Mouse (Mus musculus): ENCODE measurements around the gene Rpusd1. TPM values are rescaled to one million over a fixed set of nuclear protein-coding genes. Genes with fewer than 3 reads are reported as not detected.

Rpusd1 gene
- polyA plus RNA-seq, 1 experiment from 2014 or later, result 19.4 TPM

GRCm38 (mm10) chr17:25755086-25755485 is 27.6 kb downstream of the Rpusd1 start:
- no peak for ATAC-seq (replicated peaks; ENCODE audit: insufficient number of reproducible peaks, low FRiP score, low TSS enrichment, low read depth)
- Histone ChIP-seq H3K27ac (replicated peaks; ENCODE audit: low read depth, low read length) (no peak overlapping the region), H3K9ac (replicated peaks; ENCODE audit: low read length) (no peak overlapping the region), H3K36me3 (replicated peaks; ENCODE audit: control insufficient read depth, insufficient read depth, low read depth, low read length) (no peaks in the 10 kb centered on the region), H3K9me3 (replicated peaks; ENCODE audit: control insufficient read depth, low read length) (no peaks in the 10 kb centered on the region), H3K4me2 (ENCODE audit: low read depth, low read length) (no peak overlapping the region), H3K4me3 (ENCODE audit: low read depth, low read length) (no peak overlapping the region), H3K27me3 (ENCODE audit: control insufficient read depth, insufficient read depth, low read length) (no peaks in the 10 kb centered on the region), H3K4me1 (ENCODE audit: control insufficient read depth, insufficient read depth, low read length) (no peaks in the 10 kb centered on the region)
- WGBS, result 82% methylated on average over 4 of the region's 4 CpGs
- no peak for DNase-seq (ENCODE audit: low spot score)

- ATAC-seq (replicated peaks; ENCODE audit: insufficient number of reproducible peaks, low FRiP score, low TSS enrichment, low read depth) (no peak), DNase-seq (ENCODE audit: low spot score) (peak; percentile 43)
- no peak overlapping the region for H3K9ac ChIP-seq (replicated peaks; ENCODE audit: low read length)
- no peaks in the 10 kb centered on the region for H3K36me3 ChIP-seq (replicated peaks; ENCODE audit: control insufficient read depth, insufficient read depth, low read depth, low read length)
- no peaks in the 10 kb centered on the region for H3K4me1 ChIP-seq (ENCODE audit: control insufficient read depth, insufficient read depth, low read length)
- H3K4me2 ChIP-seq (ENCODE audit: low read depth, low read length), result no peak overlapping the region
- no peak overlapping the region for H3K4me3 ChIP-seq (ENCODE audit: low read depth, low read length)
- no peaks in the 10 kb centered on the region for H3K9me3 ChIP-seq (replicated peaks; ENCODE audit: control insufficient read depth, low read length)
- H3K27ac ChIP-seq (replicated peaks; ENCODE audit: low read depth, low read length), result no peak overlapping the region
- no peaks in the 10 kb centered on the region for H3K27me3 ChIP-seq (ENCODE audit: control insufficient read depth, insufficient read depth, low read length)
- 25% methylated on average over 4 of the region's 4 CpGs for WGBS
Measured at GRCm38 (mm10) chr17:25755627-25756377, 28.3 kb downstream of the Rpusd1 start.

- Histone ChIP-seq H3K4me1 (ENCODE audit: control insufficient read depth, insufficient read depth, low read length) (no peaks in the 10 kb centered on the region), H3K4me3 (ENCODE audit: low read depth, low read length) (no peak overlapping the region), H3K4me2 (ENCODE audit: low read depth, low read length) (no peak overlapping the region), H3K27ac (replicated peaks; ENCODE audit: low read depth, low read length) (no peak overlapping the region), H3K9ac (replicated peaks; ENCODE audit: low read length) (no peak overlapping the region), H3K9me3 (replicated peaks; ENCODE audit: control insufficient read depth, low read length) (no peaks in the 10 kb centered on the region), H3K27me3 (ENCODE audit: control insufficient read depth, insufficient read depth, low read length) (no peaks in the 10 kb centered on the region), H3K36me3 (replicated peaks; ENCODE audit: control insufficient read depth, insufficient read depth, low read depth, low read length) (no peaks in the 10 kb centered on the region)
- 79% methylated on average over 9 of the region's 9 CpGs for WGBS
- ATAC-seq (replicated peaks; ENCODE audit: insufficient number of reproducible peaks, low FRiP score, low TSS enrichment, low read depth) (no peak), DNase-seq (ENCODE audit: low spot score) (no peak)
Measured at GRCm38 (mm10) chr17:25756378-25757242, 29.1 kb downstream of the Rpusd1 start.

- no peak for ATAC-seq (replicated peaks; ENCODE audit: insufficient number of reproducible peaks, low FRiP score, low TSS enrichment, low read depth)
- H3K4me3 ChIP-seq (ENCODE audit: low read depth, low read length), result no peak overlapping the region
- DNase-seq (ENCODE audit: low spot score), result no peak
- H3K9ac ChIP-seq (replicated peaks; ENCODE audit: low read length), result no peak overlapping the region
- H3K27me3 ChIP-seq (ENCODE audit: control insufficient read depth, insufficient read depth, low read length), result no peaks in the 10 kb centered on the region
- no peaks in the 10 kb centered on the region for H3K9me3 ChIP-seq (replicated peaks; ENCODE audit: control insufficient read depth, low read length)
- 62% methylated on average over 3 of the region's 3 CpGs for WGBS
- no peak overlapping the region for H3K4me2 ChIP-seq (ENCODE audit: low read depth, low read length)
- H3K4me1 ChIP-seq (ENCODE audit: control insufficient read depth, insufficient read depth, low read length), result no peaks in the 10 kb centered on the region
- no peaks in the 10 kb centered on the region for H3K36me3 ChIP-seq (replicated peaks; ENCODE audit: control insufficient read depth, insufficient read depth, low read depth, low read length)
- no peak overlapping the region for H3K27ac ChIP-seq (replicated peaks; ENCODE audit: low read depth, low read length)
Measured at GRCm38 (mm10) chr17:25757691-25758090, 30.2 kb downstream of the Rpusd1 start.

GRCm38 (mm10) chr17:25760148-25760547 is 32.7 kb downstream of the Rpusd1 start:
- DNase-seq (ENCODE audit: low spot score), result no peak
- Histone ChIP-seq H3K9me3 (replicated peaks; ENCODE audit: control insufficient read depth, low read length) (no peaks in the 10 kb centered on the region), H3K4me2 (ENCODE audit: low read depth, low read length) (no peak overlapping the region), H3K4me1 (ENCODE audit: control insufficient read depth, insufficient read depth, low read length) (no peaks in the 10 kb centered on the region), H3K27me3 (ENCODE audit: control insufficient read depth, insufficient read depth, low read length) (no peaks in the 10 kb centered on the region), H3K36me3 (replicated peaks; ENCODE audit: control insufficient read depth, insufficient read depth, low read depth, low read length) (no peaks in the 10 kb centered on the region), H3K4me3 (ENCODE audit: low read depth, low read length) (no peak overlapping the region), H3K27ac (replicated peaks; ENCODE audit: low read depth, low read length) (no peak overlapping the region), H3K9ac (replicated peaks; ENCODE audit: low read length) (no peak overlapping the region)
- WGBS, result 83% methylated on average over 8 of the region's 8 CpGs
- ATAC-seq (replicated peaks; ENCODE audit: insufficient number of reproducible peaks, low FRiP score, low TSS enrichment, low read depth), result no peak

- Histone ChIP-seq H3K9ac (replicated peaks; ENCODE audit: low read length) (no peak overlapping the region), H3K36me3 (replicated peaks; ENCODE audit: control insufficient read depth, insufficient read depth, low read depth, low read length) (no peaks in the 10 kb centered on the region), H3K9me3 (replicated peaks; ENCODE audit: control insufficient read depth, low read length) (no peaks in the 10 kb centered on the region), H3K4me3 (ENCODE audit: low read depth, low read length) (no peak overlapping the region), H3K4me2 (ENCODE audit: low read depth, low read length) (no peak overlapping the region), H3K27me3 (ENCODE audit: control insufficient read depth, insufficient read depth, low read length) (no peaks in the 10 kb centered on the region), H3K4me1 (ENCODE audit: control insufficient read depth, insufficient read depth, low read length) (no peaks in the 10 kb centered on the region), H3K27ac (replicated peaks; ENCODE audit: low read depth, low read length) (no peak overlapping the region)
- WGBS, result 50% methylated on average over 4 of the region's 4 CpGs
- ATAC-seq (replicated peaks; ENCODE audit: insufficient number of reproducible peaks, low FRiP score, low TSS enrichment, low read depth) (no peak), DNase-seq (ENCODE audit: low spot score) (no peak)
Measured at GRCm38 (mm10) chr17:25761561-25761970, 34.1 kb downstream of the Rpusd1 start.

GRCm38 (mm10) chr17:25762591-25762990 is 35.1 kb downstream of the Rpusd1 start:
- no peak for DNase-seq (ENCODE audit: low spot score)
- no peaks in the 10 kb centered on the region for H3K9me3 ChIP-seq (replicated peaks; ENCODE audit: control insufficient read depth, low read length)
- H3K9ac ChIP-seq (replicated peaks; ENCODE audit: low read length), result no peak overlapping the region
- no peak overlapping the region for H3K4me3 ChIP-seq (ENCODE audit: low read depth, low read length)
- H3K27me3 ChIP-seq (ENCODE audit: control insufficient read depth, insufficient read depth, low read length), result no peaks in the 10 kb centered on the region
- no peak for ATAC-seq (replicated peaks; ENCODE audit: insufficient number of reproducible peaks, low FRiP score, low TSS enrichment, low read depth)
- H3K4me1 ChIP-seq (ENCODE audit: control insufficient read depth, insufficient read depth, low read length), result no peaks in the 10 kb centered on the region
- 55% methylated on average over 3 of the region's 3 CpGs for WGBS
- no peak overlapping the region for H3K27ac ChIP-seq (replicated peaks; ENCODE audit: low read depth, low read length)
- no peaks in the 10 kb centered on the region for H3K36me3 ChIP-seq (replicated peaks; ENCODE audit: control insufficient read depth, insufficient read depth, low read depth, low read length)
- H3K4me2 ChIP-seq (ENCODE audit: low read depth, low read length), result no peak overlapping the region

GRCm38 (mm10) chr17:25765886-25766285 is 38.4 kb downstream of the Rpusd1 start:
- ATAC-seq (replicated peaks; ENCODE audit: insufficient number of reproducible peaks, low FRiP score, low TSS enrichment, low read depth), result peak; percentile 69
- Histone ChIP-seq H3K27me3 (ENCODE audit: control insufficient read depth, insufficient read depth, low read length) (no peaks in the 10 kb centered on the region), H3K9ac (replicated peaks; ENCODE audit: low read length) (no peak overlapping the region), H3K4me1 (ENCODE audit: control insufficient read depth, insufficient read depth, low read length) (no peaks in the 10 kb centered on the region), H3K9me3 (replicated peaks; ENCODE audit: control insufficient read depth, low read length) (no peaks in the 10 kb centered on the region), H3K4me2 (ENCODE audit: low read depth, low read length) (no peak overlapping the region), H3K4me3 (ENCODE audit: low read depth, low read length) (no peak overlapping the region), H3K36me3 (replicated peaks; ENCODE audit: control insufficient read depth, insufficient read depth, low read depth, low read length) (no peaks in the 10 kb centered on the region), H3K27ac (replicated peaks; ENCODE audit: low read depth, low read length) (no peak overlapping the region)
- 43% methylated on average over 5 of the region's 5 CpGs for WGBS
- DNase-seq (ENCODE audit: low spot score), result peak; percentile 27
